Mouse (Mus musculus) myocyte (in vitro differentiated cells): Measurements from ENCODE around the gene Pank3.

Source experiments
- CEBPB ChIP-seq: IDR thresholded peaks from 2 replicates; pipeline ENCODE4 v1.6.1; 2011; ENCODE audit warnings: mild to moderate bottlenecking, moderate library complexity; ENCODE audit not compliant: poor library complexity, insufficient read depth, severe bottlenecking
- E2F4 ChIP-seq: IDR thresholded peaks from one replicate; pipeline ENCODE4 v1.6.1; 2011; ENCODE audit warnings: mild to moderate bottlenecking, control low read depth, moderate library complexity; ENCODE audit not compliant: insufficient read depth
- MAX ChIP-seq: IDR thresholded peaks from one replicate; pipeline ENCODE4 v1.6.1; 2011; ENCODE audit warnings: low read depth, mild to moderate bottlenecking, control low read depth
- MYOD1 ChIP-seq, 3 experiments: IDR thresholded peaks; one replicate each; pipeline ENCODE4 v1.6.1; 2011; ENCODE audit warnings: control low read depth in 2 of 3, low read depth in 2 of 3, mild to moderate bottlenecking in 2 of 3, moderate library complexity in 1 of 3; ENCODE audit not compliant: insufficient read length in 2 of 3, control insufficient read depth in 1 of 3
- POLR2A ChIP-seq: IDR thresholded peaks from one replicate; pipeline ENCODE4 v1.6.1; 2011; ENCODE audit warnings: low read depth, mild to moderate bottlenecking, control low read depth, moderate library complexity; ENCODE audit not compliant: insufficient read length
- POLR2AphosphoS2 ChIP-seq: IDR thresholded peaks from one replicate; pipeline ENCODE4 v1.6.1; 2011; ENCODE audit warnings: low read depth, control low read depth; ENCODE audit not compliant: insufficient read length
- REST ChIP-seq: IDR thresholded peaks from one replicate; pipeline ENCODE4 v1.6.1; 2011; ENCODE audit warnings: mild to moderate bottlenecking, control low read depth, moderate library complexity; ENCODE audit not compliant: insufficient read depth, insufficient read length
- SRF ChIP-seq: IDR thresholded peaks from one replicate; pipeline ENCODE4 v1.6.1; 2011; ENCODE audit warnings: low read depth; ENCODE audit not compliant: control insufficient read depth, insufficient read length
- TCF12 ChIP-seq: IDR thresholded peaks from one replicate; pipeline ENCODE4 v1.6.1; 2011; ENCODE audit warnings: mild to moderate bottlenecking, control low read depth; ENCODE audit not compliant: poor library complexity, insufficient read depth, severe bottlenecking
- USF1 ChIP-seq: IDR thresholded peaks from one replicate; pipeline ENCODE4 v1.6.1; 2011; ENCODE audit warnings: low read depth, mild to moderate bottlenecking, control low read depth, moderate library complexity

DNA sequence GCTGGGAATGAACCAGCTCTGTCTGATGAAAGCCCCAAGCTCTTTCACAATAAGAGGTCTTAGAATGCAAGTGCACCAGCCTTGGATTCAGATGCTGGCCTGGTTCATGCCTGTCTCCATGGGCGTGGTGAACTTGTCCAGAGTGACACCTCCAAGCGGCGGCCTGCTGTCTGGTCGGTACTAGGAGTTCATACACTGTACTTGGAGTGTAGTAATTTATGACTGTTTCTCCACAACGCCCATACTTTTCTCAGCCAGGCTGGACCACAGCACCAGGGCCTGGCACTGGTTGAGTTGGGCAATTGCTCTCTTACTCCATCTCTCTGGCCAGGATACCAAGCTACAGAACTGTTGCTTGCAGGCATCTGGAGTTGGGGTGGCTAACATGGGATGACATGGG lies 45.4 kb upstream of the Pank3 start:
- no peak for TF ChIP-seq MAX
- no peak for TF ChIP-seq REST
- no peak for TF ChIP-seq TCF12
- no peak for TF ChIP-seq POLR2A
- no peak for TF ChIP-seq CEBPB
- TF ChIP-seq SRF: no peak
- no peak for TF ChIP-seq USF1
- TF ChIP-seq POLR2AphosphoS2: no peak
- no peak for TF ChIP-seq E2F4
- no peak for TF ChIP-seq MYOD1 (IDR thresholded peaks at IDR 0.05; ENCODE audit: control insufficient read depth in 1 of 3, insufficient read length in 2 of 3, low read depth in 2 of 3)
